Mouse (Mus musculus) spleen, postnatal 10 days (tissue): ENCODE measurements around the gene Zfp280b.
A peak's percentile ranks its signal among the peaks of the same experiment; 100 is the strongest.
"Not testable (repeated sequence)": the region's sequence is repeated elsewhere in the genome, so short reads cannot be mapped to it uniquely, and the experiment has no call there.

Source experiments
- DNase-seq, 2 experiments: peaks; one replicate each; pipeline ENCODE4 v3.0.0; 2021 to 2022; ENCODE audit warnings: low spot score in 2 of 2

Zfp280b gene

GRCm38 (mm10) chr10:76032402-76033118 lies at the start of gene Zfp280b:
Zfp280b (plus strand) TSS chr10:76032650.
- DNase-seq = peak; percentile 89 to 96

DNA sequence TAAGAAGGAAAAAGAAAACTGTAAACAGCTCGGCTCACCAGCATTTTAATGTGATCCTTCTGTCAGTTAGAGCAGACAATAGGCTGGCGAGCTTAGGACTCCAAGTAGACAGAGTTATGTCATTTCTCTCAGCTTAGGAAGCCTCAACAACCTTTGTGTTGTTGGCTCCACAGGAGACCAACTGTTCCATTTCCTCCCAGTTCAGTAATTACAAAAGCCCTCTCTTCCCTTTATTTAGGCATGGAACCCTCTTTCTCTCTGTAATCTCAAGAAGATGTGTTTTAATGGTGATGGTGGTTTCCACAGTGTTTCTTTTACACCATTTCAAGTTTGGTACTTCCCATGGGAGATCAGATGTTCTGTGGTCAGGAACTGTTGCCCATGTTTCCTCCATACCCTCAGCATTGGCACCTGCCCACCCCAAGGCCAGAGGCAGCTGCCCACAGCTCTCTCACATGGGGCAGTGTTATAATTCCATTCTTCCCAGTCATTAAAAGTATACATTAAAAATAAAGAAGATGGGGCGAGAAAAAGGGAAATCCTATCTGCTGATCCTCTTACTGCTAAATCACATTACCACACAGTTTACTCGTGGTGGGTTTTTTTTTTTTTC lies 41.9 kb upstream of the Zfp280b start:
- no peak for DNase-seq

DNA sequence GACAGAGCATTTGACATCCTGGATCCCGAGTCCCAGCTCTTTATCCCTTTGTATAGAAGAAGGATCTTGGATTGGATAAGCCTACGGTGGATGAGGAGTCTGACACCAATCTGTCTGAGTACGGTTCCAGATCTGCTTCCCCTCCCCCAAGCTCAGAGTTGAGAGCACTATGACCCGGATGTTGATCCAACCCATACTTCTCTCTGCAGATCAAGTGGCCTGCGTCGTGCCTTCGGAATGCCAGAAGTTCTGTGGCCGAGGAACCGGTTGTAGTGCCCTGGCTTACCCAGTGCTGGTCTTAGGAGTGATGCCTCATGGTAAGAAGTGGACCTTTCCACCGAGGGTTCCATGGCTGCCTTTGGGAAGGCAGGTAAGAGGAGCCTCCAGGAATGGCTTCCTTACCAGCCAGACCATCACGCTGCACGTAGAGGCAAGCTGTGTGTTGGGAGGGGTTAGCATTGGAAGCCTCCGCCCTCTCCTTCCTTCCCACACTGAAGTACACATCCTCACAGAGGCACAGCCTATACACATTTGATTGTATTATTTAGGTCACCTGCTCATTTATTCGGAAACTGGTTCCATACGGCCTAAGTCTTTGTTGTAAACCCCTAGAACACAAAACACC lies 38.7 kb upstream of the Zfp280b start:
- no peak for DNase-seq

DNA sequence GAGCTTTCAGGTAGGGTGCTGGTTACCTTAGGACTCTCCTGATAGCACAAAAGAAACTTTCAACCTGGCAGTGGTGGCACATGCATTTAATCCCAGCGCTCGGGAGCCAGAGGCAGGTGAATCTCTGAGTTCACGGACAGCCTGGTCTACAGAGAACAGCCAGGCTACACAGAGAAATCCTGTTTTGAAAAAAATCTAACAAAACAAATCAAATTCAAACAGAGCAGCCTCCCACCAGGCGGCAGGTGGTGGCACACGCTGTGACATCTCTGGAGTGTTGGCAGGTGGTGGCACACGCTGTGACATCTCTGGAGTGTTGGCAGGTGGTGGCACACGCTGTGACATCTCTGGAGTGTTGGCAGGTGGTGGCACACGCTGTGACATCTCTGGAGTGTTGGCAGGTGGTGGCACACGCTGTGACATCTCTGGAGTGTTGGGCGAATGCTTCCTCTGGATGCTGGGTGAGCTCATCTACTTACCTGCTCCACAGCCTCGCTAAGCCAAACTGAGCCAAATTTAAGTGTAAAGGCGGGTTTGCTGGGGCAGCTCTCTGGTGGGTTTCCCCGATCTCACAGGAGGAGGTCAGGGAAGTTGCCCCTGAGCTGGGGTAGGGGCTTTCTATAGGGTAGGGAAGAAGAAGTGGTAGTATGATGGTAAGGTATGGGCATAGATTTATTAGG lies 37.8 kb upstream of the Zfp280b start:
- DNase-seq = not testable (repeated sequence)

- no peak for DNase-seq
Measured at GRCm38 (mm10) chr10:75995463-75995862, 37.0 kb upstream of the Zfp280b start.

DNA sequence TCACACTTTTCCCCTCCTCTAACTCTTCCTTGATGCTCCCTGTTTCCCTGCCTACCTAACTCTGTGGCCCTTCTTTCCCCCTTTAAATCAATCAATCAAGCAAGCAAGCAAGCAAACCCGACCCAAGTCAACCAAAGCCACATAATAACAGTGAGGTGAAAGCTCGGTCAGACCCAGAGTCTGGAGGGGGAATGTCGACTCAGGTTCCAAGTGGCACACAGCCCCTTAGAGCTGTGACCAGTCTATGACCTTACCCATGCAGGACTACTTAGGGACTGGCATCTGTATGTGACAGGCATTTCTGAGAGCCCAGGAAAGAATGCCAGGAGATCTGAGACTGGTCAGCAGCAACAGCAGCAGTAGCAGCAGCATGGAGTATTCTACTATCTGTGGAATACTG lies 36.1 kb upstream of the Zfp280b start:
- no peak for DNase-seq

DNA sequence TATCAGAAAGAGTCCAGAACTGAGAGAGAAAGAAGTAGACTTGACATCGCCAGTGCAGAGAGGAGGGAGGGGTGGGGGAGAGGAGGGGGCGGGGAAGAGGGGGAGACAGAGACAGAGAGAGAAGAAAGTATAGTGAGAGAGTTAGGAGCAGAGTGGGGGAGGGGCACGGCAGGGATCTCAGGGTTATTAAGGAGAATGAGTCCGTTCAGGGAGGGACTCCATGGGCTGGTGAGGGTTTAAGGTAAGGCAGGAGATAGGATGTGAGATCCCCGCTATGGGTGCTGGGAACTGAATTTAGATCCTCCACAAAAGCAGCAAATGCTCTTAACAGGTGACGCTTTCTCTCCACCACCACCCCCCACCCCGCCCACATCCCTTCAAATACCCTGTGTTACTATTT lies 31.3 kb upstream of the Zfp280b start:
- DNase-seq = no peak

- no peak for DNase-seq
Measured at GRCm38 (mm10) chr10:76002101-76002521, 30.3 kb upstream of the Zfp280b start.

- no peak for DNase-seq
Measured at GRCm38 (mm10) chr10:76002615-76003014, 29.8 kb upstream of the Zfp280b start.

DNA sequence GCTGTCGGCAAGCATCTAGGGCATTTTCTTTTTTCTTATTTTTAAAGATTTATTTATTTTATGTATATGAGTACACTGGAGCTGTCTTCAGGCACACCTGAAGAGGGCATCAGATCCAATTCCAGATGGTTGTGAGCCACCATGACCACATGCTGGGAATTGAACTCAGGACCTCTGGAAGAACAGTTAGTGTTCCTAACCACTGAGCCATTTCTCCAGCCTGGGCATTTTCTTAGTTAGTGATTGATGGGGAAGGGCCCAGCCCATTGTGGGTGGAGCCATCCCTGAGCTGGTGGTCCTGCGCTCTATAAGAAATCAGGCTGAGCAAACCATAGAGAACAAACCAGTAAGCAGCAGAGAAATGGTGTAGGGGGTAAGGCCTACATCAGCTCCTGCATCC lies 29.2 kb upstream of the Zfp280b start:
- DNase-seq = no peak

DNA sequence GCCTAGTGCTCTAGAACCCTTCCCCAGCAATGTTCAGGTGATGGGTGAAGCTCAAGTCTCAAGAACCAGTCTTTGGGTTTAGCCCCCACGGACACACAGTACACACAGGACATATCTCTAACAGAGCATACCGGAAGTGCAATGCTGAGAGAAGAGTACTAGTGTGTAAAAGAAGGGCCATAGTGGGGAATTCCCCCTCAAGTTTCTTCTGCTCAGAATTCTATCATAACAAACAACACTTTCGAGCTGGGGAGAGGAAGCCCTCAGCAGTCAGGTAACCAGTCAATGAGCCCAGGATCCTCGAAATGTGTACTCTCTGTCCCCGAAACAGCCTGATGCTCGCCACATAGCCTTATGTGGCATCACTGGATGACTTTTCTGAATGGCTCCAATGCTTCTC lies 26.1 kb upstream of the Zfp280b start:
- DNase-seq = no peak

DNA sequence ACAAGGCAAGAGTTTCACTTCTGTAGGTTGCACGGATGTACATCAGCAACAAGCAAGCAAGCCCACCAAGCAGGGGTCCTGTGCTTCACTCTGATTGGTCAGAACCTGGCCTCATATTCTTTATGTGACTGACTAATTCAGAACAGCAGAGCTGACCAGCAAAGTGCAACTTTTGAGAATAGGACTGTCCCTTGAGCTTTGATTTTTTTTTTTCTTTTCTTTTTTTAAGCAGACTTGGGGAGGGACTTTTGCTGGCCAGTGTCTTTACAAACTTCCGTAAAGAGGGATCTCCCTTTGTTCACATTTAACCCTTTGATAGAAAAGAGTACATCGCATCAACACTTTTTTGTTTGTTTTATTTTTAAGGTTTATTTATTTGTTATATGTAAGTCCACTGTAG lies 22.6 kb upstream of the Zfp280b start:
- DNase-seq = no peak

- no peak for DNase-seq
Measured at GRCm38 (mm10) chr10:76012922-76013321, 19.5 kb upstream of the Zfp280b start.

- no peak for DNase-seq
Measured at GRCm38 (mm10) chr10:76016886-76017285, 15.6 kb upstream of the Zfp280b start.

- DNase-seq = no peak
Measured at GRCm38 (mm10) chr10:76021728-76022127, 10.7 kb upstream of the Zfp280b start.

- no peak for DNase-seq
Measured at GRCm38 (mm10) chr10:76023921-76024320, 8.5 kb upstream of the Zfp280b start.

- DNase-seq = no peak
Measured at GRCm38 (mm10) chr10:76025470-76026190, 6.8 kb upstream of the Zfp280b start.

- no peak for DNase-seq
Measured at GRCm38 (mm10) chr10:76027127-76028015, 5.1 kb upstream of the Zfp280b start.

DNA sequence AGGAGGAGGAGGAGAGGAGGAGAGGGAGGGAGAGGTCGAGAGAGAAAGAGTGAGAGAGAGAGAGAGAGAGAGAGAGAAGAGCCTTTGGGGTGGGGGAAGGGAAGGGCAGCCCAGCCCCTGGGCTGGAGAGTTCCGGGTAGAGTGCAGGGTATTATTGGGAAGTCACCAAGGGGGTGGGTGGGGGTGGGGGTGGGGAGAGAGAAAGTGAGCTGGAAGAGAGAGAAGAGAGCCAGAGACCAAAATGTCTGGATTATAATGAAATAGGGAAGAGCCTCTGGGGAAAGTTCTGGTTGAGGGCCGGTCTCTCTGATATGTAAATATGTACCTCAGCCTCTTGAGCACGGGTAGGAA lies 4.5 kb upstream of the Zfp280b start:
- no peak for DNase-seq

- DNase-seq = no peak
Measured at GRCm38 (mm10) chr10:76028396-76028795, 4.1 kb upstream of the Zfp280b start.

- no peak for DNase-seq
Measured at GRCm38 (mm10) chr10:76029276-76029675, 3.2 kb upstream of the Zfp280b start.
